Comparison of ENCODE assay signal across 13 mouse cellular contexts in genomic region chr17:44967186-44967585, GRCm38 (mm10).
"Had no signal": no experiment of that assay in that cellular context is flagged by ENCODE, and none has a peak within 500 bp of the region (broad histone marks: within the 10 kb centered on the region; RNA-seq: fewer than 3 reads in every experiment).

No protein-coding gene starts in this region.

- H3K27ac ChIP-seq: kidney, embryonic 15.5 days; limb, embryonic 15.5 days; liver, embryonic 12.5 days; macrophage; midbrain, embryonic 15.5 days; neural tube, embryonic 13.5 days had no signal

- DNase-seq: kidney, adult 2 months; kidney, postnatal 14 days; lung, embryonic 14.5 days; lung, postnatal 10 days; retina, postnatal 1 day; thymus, postnatal 4 days had no signal

- H3K4me3 ChIP-seq: kidney, embryonic 15.5 days; limb, embryonic 15.5 days; liver, embryonic 12.5 days; megakaryocyte, embryonic 14.5 days; midbrain, embryonic 15.5 days; neural tube, embryonic 13.5 days had no signal
